Mouse (Mus musculus): ENCODE results near the gene Izumo1r.
"Not testable (repeated sequence)": the region's sequence is repeated elsewhere in the genome, so short reads cannot be mapped to it uniquely, and the experiment has no call there.

Izumo1r gene

DNA sequence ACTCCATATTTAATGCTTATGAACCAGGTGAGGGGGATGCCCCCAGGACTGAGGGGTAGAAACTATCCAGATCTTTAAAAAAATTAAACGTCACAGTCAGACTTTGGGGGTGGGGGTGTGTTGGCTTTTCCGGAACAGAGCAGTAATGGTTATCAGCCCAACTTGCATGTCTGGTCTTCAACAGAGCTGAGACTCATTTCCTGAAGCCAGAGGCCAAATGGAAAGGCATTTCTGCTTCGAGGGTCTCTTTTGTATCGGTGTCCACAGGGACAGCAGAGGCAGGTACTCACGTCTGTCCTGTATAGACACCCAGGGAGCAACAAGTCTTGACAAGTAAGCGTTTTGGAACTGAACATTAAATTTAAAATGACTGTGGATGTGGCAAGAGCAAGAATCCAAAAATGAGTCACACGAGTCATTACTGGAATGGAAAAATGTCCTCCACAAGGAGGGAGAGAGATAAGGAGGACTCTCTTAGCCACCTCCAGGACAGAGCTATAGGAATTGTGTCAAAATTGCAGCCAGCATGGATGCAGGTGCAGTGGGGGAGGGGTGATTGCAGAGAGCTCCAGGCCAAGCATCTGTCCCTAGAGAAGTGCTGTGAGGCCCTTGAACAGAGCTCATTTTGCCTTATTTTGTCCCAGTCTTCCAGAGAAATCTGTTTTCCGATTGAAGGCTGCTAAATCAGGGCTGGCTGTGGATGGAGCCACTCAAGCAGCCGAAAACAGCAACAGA is 1.2 kb upstream of the Izumo1r start:
- DNase-seq (ENCODE audit: low read depth, low spot score): no peak

DNA sequence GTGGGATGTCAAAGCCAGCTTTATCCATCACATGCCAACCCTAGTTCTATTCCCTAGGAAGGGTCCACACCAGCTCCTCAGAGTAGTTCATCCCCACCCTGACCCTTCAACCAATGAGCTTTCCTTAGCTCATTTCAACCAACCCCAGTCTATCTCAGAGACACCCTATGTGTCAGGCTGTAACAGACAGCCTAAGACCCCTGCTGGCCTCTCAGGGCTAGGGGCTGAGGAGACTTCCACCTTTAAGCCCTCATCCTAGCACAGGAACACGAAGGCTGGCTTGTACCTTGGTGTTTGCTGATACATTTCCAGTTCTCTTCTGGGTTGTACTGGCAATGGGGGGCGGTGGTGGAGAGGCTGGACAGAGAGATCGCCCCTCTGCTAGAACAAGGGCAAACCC is 743 bp downstream of the Izumo1r start:
- DNase-seq (ENCODE audit: low read depth, low spot score): no peak

DNA sequence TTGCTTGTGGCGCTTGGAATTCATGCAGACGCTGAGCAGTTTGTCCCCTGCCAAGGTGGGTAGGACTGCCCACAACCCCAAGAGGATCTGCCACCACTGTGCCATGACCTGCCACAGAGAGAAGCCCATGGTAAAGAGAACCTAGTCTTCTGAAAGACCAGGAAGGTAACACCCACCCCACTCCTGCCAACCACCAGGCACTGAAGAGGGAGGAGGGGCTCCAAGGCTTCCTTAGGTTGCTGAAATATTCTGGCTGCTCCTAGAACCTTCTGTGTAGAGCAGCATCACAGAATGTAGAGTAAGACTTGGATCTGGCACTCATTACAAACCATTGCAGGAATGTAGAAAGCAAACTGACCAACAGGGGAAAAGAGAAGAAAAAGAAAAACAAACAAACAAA is 1.3 kb downstream of the Izumo1r start:
- DNase-seq (ENCODE audit: low read depth, low spot score): no peak

DNA sequence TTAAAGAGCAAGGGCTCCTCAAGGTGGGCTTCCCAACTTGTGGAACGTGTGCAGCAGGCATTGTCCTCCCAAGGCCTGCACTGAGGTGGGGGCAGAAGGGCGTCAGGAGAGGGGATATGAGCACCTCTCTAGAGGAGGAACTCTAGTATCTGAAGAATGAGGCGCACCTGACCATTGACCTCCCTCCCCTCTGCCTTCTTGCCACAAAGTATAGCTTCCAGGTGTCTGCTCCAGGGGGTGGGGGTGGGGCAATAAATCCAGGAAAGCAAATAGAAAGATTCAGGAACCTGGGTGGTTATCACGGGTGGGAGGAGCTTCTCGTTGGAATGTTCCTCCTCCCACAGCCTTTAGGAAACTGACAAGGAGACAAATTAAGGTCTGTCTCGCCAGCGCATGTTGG is 2.0 kb downstream of the Izumo1r start:
- DNase-seq (ENCODE audit: low read depth, low spot score): no peak

DNA sequence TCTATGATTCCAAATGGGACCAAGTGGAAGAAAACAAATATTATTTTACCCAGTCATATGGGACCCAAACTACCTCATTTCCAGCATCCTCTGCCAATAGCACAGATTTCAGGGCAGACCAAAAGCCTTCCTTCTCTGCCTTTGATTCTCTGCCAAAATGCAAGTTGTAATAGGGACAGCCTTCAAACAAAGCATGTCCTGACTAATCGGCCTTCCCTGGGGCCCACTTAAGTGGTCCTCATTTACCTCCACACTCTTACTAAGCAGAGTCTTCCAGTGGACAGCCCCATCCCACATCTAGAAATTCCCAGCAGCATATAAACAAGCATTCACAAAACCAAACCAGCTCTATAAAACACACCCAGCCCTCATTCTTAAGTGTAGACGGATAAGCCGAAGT is 6.6 kb downstream of the Izumo1r start:
- DNase-seq (ENCODE audit: low read depth, low spot score): no peak

DNA sequence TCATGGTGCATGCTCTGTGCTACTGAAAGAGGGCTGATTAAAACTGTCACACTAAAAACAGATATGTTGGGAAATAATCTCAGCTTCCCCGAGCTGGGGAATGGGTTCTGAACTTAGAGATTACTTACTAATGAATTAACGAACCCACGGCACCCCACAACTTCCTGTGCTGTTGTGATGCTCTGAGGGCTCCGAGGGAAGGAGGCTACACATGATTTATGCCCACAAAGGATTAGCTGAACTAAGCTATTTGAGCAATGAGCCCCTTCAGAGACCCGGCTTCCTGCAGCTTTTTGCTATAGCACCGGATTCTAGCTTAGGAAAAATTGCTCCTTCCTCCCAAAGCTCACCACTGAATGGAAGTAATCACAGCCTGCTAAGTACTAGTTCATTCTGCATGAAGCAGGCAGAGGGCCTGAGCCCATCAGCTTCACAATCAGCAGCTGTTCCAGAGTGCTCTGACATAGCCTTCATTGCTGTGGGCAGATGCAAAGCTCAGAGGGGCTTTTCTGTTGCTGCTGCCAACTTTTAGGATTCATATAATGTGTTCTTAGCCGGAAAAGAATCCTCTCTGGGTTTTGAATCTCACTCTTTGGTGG is 8.4 kb downstream of the Izumo1r start:
- no peak for DNase-seq (ENCODE audit: low read depth, low spot score)

DNA sequence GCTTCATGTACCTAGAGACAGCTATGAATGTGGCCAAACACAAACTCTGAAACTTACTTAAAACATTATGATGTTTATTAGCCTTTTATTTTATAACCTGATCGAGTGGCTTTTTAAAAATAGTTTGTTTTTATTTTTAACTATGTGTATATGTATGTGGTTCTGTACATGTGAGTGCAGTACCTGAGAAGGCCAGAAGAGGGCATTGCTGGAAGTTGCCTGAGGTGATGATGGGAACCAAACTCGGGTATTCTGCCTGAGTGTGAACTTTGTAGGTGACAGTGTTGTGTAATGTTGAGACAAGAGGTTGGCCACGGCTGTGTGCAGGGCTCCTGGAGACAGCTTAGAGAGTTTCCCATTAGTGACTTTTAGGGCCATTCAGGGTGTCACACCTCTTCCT is 9.1 kb downstream of the Izumo1r start:
- no peak for DNase-seq (ENCODE audit: low read depth, low spot score)

DNA sequence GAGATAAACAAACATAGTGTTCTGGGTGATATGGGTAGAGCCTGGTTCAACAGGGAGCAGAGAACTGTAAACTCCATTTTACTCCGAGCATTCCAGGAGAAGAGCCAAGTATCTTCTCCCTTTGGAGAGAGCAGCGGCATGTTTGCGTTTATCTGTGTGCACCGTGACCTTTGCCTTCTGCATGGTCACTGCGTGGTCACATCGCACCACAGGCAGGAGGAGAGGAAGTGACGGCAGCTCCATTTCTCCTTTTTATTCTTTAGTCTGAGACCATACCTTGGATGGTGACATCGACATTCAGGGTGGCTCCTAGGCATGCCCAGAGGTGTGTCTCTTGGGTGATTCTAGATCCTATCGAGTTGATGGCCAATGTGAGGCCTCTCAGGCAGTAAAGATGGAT is 10.4 kb downstream of the Izumo1r start:
- no peak for DNase-seq (ENCODE audit: low read depth, low spot score)

DNA sequence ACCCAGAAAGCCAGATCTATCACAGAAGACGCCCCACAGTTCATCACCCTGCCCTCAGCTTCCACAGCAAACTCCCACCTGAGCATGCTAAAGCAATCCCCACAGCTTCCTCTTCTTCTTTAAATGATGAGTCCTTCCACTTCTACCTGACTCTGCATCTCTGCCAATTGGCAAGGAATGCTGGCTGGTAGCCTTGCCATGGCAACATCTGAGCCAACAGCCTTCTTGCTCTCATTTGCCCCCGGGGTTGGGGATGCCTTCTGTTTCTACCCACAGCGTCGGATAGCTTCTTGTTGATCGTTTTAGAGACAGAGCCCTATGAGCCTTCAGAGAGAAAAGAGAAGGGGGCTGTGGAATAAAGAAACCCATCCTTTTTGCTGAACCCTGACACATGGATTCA is 11.9 kb downstream of the Izumo1r start:
- DNase-seq (ENCODE audit: low read depth, low spot score): no peak

DNA sequence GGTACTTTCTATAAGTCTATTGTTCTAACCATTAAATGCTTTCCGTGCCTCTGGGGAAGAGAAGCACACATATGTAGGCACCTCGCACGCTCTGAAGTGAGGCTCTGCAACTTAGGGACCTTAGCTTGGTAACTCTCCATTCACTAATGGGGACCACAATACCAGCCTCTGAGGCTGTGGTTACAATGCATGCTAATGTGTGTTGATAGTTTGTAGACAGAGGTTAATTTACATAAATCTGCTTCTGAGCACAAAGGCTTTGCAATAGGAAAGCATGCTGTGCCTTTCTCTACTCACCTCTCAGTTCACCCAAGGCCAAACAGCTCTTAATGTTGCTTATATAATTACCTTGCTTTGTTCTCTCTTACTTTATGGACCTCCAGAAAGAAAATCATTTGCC is 13.1 kb downstream of the Izumo1r start:
- DNase-seq (ENCODE audit: low read depth, low spot score): no peak

DNA sequence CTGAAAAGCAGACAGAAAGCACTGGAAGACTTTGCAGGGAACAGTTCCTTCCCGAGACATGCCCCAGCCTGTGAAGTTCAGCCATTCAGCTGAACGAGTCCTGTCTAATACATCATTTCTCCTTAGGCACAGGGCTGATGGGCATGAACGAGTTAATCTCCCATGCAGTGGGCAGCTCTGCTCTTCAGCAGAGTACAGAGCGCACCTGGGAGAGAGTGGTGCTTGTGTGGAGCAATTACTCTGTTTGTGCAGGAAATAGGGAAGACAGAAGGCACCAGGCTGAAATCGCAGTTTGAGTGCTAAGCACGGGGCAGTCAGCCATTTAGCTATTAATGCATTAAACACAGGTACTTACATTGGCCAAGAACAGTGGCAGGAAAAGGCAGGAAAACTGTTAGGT is 15.1 kb downstream of the Izumo1r start:
- DNase-seq (ENCODE audit: low read depth, low spot score): no peak

DNA sequence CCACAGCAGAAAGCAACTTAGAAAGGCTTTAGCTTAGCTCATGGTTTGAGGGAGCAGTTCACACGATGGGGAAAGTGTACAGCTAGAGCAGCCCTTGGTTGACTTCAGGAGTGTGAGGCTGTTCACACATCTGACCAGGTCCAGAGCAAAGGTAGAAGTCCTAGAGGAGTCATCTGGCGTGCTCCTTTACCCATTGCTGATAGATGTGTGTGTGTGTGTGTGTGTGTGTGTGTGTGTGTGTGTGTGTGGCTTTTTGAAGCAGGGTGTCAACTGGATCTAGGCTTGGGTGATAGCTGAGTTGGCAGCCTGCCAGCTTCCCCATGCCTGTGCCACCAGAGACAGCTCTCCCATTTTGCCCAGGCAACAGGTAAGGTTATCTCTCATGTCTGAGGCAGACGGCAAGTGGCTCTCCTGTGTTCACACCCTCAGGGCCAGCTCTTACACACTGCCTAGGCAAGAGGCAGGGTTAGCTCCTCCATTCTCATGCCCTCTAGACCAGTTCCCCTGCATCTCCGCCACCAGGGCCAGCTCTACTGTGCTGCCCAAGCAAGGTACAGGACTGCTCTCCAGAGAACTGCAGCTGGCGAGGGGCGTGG is 15.9 kb downstream of the Izumo1r start:
- no peak for DNase-seq (ENCODE audit: low read depth, low spot score)

DNA sequence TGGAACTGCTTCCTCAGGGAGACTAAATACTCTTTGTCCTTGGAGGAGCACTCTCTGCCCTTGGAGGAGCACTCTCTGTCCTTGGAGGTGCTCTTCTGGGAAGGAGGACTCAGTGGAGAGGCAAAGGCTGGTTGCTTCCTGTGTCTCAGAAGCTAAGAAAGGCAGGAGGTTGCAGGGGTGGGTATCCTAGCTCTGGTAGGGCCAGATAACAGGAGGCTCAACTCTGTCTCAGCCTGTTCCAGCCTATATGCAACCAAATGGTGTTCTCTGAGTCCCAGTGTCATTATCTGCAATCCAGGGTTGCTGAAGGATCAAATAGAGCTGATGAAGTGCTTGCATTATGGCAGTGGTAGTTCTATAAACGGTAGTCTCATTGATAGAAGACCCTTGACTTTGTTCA is 17.8 kb downstream of the Izumo1r start:
- no peak for DNase-seq (ENCODE audit: low read depth, low spot score)

DNA sequence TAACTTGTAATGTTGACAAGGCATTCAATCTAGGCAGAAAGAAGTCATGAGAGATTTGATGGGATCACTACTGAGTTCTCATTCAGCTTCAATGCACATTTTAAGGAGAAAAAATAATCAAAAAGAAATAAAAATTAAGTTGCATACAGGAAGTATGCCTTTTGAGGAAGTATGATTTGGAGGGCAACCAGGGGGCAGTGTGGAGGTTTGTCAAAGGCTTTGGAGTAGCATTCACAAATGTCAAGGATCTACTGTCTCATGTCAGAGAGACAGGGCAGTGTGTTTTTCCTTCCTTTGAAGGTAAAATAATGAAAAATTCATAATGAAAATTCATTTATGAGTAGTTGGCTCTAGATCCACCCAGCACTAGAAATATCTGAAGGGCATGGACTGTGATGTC is 18.6 kb downstream of the Izumo1r start:
- DNase-seq (ENCODE audit: low read depth, low spot score): no peak

DNA sequence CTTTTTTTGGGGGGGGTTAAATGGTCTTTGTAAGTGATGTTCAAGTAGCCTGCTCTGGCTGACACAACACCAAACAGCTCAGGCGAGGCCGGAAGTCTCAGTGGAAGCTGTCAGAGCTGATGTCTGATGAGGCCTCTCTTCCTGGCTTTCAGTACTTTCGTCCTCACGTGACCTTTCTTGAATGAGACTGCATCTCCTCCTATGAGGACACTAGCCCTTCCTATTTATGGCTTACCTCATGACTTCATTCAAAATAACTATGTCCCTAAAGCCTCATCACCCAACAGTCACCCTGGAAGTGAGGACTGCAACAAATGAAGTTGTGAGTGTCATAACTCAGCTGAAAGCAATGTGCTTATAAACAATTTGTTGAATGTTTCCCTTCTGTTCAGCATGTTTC is 19.1 kb downstream of the Izumo1r start:
- DNase-seq (ENCODE audit: low read depth, low spot score): no peak

DNA sequence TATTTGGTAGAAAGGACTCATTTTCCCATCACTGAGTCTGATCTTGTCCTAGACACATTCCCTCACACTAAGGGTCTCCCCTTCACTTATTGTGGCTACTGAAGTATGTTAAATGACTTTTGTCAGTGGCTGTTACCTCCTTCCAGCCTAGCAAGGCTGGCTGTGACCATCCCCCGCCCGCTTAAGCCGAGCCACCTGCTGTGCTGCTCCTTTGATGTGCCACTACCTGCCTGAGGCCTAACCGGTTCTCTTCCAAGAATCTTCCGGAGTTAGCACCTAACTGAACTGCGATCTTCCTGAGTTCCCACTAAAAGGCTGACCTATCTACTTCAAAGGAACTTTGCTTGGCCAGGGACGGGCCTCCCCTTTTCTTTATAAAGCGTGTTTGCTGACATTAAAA is 27.2 kb downstream of the Izumo1r start:
- DNase-seq (ENCODE audit: low read depth, low spot score): not testable (repeated sequence)

DNA sequence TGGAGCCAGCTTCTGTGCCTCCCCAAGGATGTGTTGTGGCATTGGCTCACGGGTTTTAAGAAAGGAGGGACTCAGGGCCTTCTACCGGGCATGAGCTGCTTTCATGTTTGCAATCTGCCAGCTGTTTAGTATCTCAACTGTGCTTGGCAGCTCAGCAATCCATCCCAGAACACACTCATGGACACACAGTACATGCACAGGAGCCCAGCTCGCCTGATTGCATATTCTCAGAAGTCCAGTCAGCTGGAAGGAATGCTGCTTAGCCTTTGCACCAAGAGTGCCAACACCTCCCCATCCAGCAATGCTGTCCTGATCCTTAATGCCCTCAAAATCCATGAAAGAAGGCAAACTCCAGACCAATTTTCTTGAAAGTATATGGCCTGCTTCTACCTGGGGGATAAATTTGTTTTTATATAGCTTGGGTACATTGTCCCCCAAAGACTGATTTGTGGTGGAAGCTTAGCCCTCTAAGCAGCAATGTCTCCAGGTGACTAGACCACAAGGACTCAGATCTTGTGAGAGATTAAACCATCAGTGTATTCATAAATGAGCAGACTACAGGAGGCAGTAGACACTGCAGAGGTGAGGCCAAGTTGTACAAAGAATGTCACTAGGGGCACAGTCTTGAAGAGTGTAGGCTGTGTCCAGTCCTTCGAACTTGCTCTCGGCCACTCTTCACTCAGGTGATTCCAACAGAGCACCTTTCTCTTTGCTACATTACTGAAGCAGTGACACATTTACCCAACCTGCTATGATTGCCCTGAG is 27.8 kb downstream of the Izumo1r start:
- DNase-seq (ENCODE audit: low read depth, low spot score): no peak

DNA sequence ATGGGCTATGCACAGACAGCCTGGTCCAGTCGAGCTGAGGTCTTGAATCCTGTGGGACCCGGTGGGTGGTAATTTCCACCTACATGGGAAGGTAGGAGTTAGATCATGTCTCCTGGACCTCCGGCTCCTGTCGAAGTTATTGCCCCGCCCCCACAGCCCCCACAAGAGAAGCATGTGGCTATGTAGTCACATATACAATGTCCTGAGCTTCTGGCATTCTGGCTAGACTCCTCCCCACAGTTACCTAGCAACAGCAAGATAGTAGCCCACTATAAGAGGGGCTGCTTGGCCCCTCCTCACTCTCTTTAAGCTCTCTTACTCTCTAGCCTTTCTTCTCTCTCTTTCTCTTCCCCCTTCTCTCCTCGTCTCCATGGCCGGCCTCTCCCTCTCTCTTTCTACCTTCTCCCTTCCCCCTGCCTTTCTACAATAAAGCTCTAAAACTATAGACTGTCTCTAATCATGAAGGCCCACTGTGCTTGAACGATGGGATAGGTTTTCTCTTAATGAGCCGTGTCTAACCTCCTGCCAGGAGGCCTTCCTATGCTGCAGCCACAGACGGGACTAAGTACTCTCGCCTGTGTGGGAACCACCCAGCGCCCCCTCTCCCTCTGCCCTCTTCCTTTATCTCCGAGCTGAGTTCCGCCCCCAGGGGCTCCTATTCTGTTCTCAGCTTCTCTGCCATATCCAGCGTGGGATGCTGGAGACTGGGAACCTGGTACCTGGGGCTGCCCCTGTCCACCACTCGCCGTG is 31.4 kb downstream of the Izumo1r start:
- no peak for DNase-seq (ENCODE audit: low read depth, low spot score)

DNA sequence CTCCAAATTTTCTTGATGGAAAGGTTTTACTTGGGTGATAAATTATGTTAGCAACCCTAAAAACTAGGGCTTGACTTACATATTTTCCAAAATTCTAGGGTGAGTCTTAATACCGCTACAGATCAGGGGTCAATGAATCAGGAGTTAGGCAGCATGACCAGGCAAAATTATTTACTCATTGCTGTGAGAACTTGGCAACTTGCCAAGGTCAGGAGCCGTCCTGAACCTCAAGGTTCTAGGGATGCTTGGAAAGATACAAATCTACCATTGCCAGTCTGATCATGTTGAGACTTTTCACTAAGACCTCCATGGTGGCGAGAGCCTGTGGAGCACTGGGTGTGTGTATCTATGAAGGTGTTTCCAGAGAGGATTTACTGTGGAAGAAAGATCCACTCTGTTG is 32.2 kb downstream of the Izumo1r start:
- DNase-seq (ENCODE audit: low read depth, low spot score): no peak

DNA sequence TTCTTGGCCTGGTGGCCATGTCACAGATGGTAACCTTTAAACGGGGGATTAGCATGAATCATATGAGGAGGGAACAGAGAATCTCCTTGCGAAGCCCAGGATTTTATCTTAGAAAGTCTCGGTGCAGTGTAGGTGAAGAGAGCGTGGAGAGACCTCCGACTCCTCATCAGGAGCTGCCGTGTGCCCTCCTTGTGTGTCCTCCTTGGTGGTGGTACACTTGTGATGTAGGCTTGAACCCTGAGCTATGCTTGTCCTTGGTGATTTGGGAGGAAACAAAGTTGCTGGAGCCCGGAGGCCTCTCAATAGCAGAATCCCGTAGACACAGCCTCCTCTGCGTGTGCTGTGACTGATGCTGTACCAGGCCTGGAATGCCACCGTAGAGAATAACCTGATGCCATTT is 32.9 kb downstream of the Izumo1r start:
- DNase-seq (ENCODE audit: low read depth, low spot score): no peak

DNA sequence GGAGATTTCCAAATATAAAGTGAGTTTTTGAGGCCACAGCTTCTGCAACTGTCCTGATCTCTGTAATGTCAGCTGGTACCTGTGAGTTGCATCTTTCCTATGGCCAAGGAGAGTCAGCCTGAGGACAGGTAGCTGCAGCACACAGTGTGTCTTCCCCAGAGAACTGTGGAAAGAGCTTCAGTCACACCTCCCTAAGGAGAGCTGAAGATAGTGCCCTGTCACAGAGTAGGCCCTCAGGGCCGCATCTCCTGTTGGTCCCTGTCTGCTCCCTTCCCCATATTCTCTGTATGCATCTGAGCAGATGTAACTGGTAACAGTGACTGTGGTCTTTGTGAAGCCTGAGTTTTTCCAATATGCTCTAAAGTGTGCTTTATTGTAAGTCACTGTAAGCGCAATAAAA is 33.4 kb downstream of the Izumo1r start:
- no peak for DNase-seq (ENCODE audit: low read depth, low spot score)

DNA sequence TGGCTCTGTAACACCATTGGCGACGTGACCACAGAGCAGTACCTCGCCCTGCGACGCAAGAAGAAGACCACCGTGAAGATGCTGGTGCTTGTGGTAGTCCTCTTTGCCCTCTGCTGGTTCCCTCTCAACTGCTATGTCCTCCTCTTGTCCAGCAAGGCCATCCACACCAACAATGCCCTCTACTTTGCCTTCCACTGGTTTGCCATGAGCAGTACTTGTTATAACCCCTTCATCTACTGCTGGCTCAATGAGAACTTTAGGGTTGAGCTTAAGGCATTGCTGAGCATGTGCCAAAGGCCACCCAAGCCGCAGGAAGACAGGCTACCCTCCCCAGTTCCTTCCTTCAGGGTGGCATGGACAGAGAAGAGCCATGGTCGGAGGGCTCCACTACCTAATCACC is 35.4 kb downstream of the Izumo1r start:
- no peak for DNase-seq (ENCODE audit: low read depth, low spot score)

All from telencephalon, adult 2 months (tissue).